Mouse (Mus musculus) E14TG2a.4 (cell line): ENCODE data around the gene Prn.

Experiments used
- CTCF ChIP-seq: conservative IDR thresholded peaks from 2 replicates; pipeline ENCODE4 v1.5.1; 2014; ENCODE audit warnings: low read length
- NANOG ChIP-seq: IDR thresholded peaks from 2 replicates; pipeline ENCODE4 v1.6.1; 2014; ENCODE audit warnings: borderline replicate concordance, low read length, mixed read lengths

GRCm38 (mm10) chr2:131909683-131910572 is at the start of gene Prn, which contains the start of gene Prnp:
- TF ChIP-seq CTCF (no peak), NANOG (no peak)
